Mouse (Mus musculus) MEL (cell line): ENCODE data around the gene Duox1. TPM values are rescaled to one million over a fixed set of nuclear protein-coding genes. Genes with fewer than 3 reads are reported as not detected.

Source experiments
- DNase-seq: peaks from one replicate; pipeline ENCODE4 v3.0.0; 2011; ENCODE audit warnings: low read depth, low spot score
- H3K27ac ChIP-seq: 2 replicates; pipeline ENCODE4 v1.5.1; 2012; ENCODE audit warnings: low read depth, mild to moderate bottlenecking, control low read depth, low read length, moderate library complexity; ENCODE audit not compliant: control insufficient read depth
- H3K27me3 ChIP-seq, 2 experiments: fragments of 150-350 bp in 1 of 2; sonication (generic) in 1 of 2; 2 replicates each; pipeline ENCODE4 v1.6.1; 2012; ENCODE audit warnings: low read length in 2 of 2, mild to moderate bottlenecking in 2 of 2, improper control_type of control experiment in 1 of 2, moderate library complexity in 1 of 2; ENCODE audit not compliant: insufficient read depth in 2 of 2, control insufficient read depth in 1 of 2
- H3K36me3 ChIP-seq, 2 experiments: 2 replicates each; pipeline ENCODE4 v1.6.1; 2012 to 2014; ENCODE audit warnings: low read length in 2 of 2, improper control_type of control experiment in 1 of 2, inconsistent platforms in 1 of 2, mild to moderate bottlenecking in 1 of 2; ENCODE audit not compliant: insufficient read depth in 2 of 2, control insufficient read depth in 1 of 2
- H3K4me1 ChIP-seq, 2 experiments: fragments of 150-350 bp in 1 of 2; sonication (generic) in 1 of 2; 2 replicates each; pipeline ENCODE4 v1.6.1; 2012; ENCODE audit warnings: low read length in 2 of 2, improper control_type of control experiment in 1 of 2, mild to moderate bottlenecking in 1 of 2; ENCODE audit not compliant: insufficient read depth in 2 of 2, control insufficient read depth in 1 of 2
- H3K4me3 ChIP-seq, 2 experiments: fragments of 150-350 bp in 1 of 2; sonication (generic) in 1 of 2; 2 replicates each; pipeline ENCODE4 v1.5.1; 2012; ENCODE audit warnings: low read depth in 2 of 2, low read length in 2 of 2, mild to moderate bottlenecking in 2 of 2, moderate library complexity in 2 of 2, control low read depth in 1 of 2, improper control_type of control experiment in 1 of 2; ENCODE audit not compliant: control insufficient read depth in 1 of 2, insufficient read depth in 1 of 2
- H3K79me2 ChIP-seq: 2 replicates; pipeline ENCODE4 v1.6.1; 2012; ENCODE audit warnings: mild to moderate bottlenecking, low read length, moderate library complexity; ENCODE audit not compliant: control insufficient read depth, poor library complexity, insufficient read depth
- H3K9ac ChIP-seq: 2 replicates; pipeline ENCODE4 v1.6.1; 2012; ENCODE audit warnings: low read depth, mild to moderate bottlenecking, control low read depth, low read length, moderate library complexity; ENCODE audit not compliant: control insufficient read depth, poor library complexity, severe bottlenecking
- H3K9me3 ChIP-seq: fragments of 150-350 bp; sonication (generic); replicated peaks from 2 replicates; pipeline ENCODE4 v1.6.1; 2012; ENCODE audit warnings: mild to moderate bottlenecking, low read length, improper control_type of control experiment, moderate library complexity; ENCODE audit not compliant: insufficient read depth
- BHLHE40 ChIP-seq: IDR thresholded peaks from 2 replicates; pipeline ENCODE4 v1.6.1; 2012; ENCODE audit warnings: low read depth, mild to moderate bottlenecking, inconsistent platforms, low read length, improper control_type of control experiment, borderline replicate concordance
- CHD2 ChIP-seq: IDR thresholded peaks from 2 replicates; pipeline ENCODE4 v1.6.1; 2011; ENCODE audit warnings: low read length, improper control_type of control experiment
- CTCF ChIP-seq, 3 experiments: IDR thresholded peaks in 2 of 3; conservative IDR thresholded peaks in 1 of 3; 2 replicates each; pipeline ENCODE4 v1.5.1; 2011 to 2012; ENCODE audit warnings: low read length in 3 of 3, low read depth in 2 of 3, mild to moderate bottlenecking in 2 of 3, improper control_type of control experiment in 1 of 3, inconsistent platforms in 1 of 3, mixed read lengths in 1 of 3, moderate library complexity in 1 of 3; ENCODE audit not compliant: control insufficient read depth in 1 of 3, insufficient read depth in 1 of 3, poor library complexity in 1 of 3, severe bottlenecking in 1 of 3
- E2F4 ChIP-seq: IDR thresholded peaks from 2 replicates; pipeline ENCODE4 v1.6.1; 2011; ENCODE audit warnings: low read depth, low read length, improper control_type of control experiment, borderline replicate concordance
- ELF1 ChIP-seq: IDR thresholded peaks from 2 replicates; pipeline ENCODE4 v1.6.1; 2014; ENCODE audit warnings: low read depth, mild to moderate bottlenecking, inconsistent platforms, low read length, improper control_type of control experiment, moderate library complexity
- EP300 ChIP-seq, 2 experiments: IDR thresholded peaks; 2 replicates each; pipeline ENCODE4 v1.6.1; 2011; ENCODE audit warnings: improper control_type of control experiment in 2 of 2, low read length in 2 of 2, low read depth in 1 of 2, mild to moderate bottlenecking in 1 of 2
- ETS1 ChIP-seq: IDR thresholded peaks from 2 replicates; pipeline ENCODE4 v1.6.1; 2012; ENCODE audit warnings: low read depth, mild to moderate bottlenecking, inconsistent platforms, low read length, improper control_type of control experiment, moderate library complexity
- GATA1 ChIP-seq: IDR thresholded peaks from 2 replicates; pipeline ENCODE4 v1.6.1; 2011; ENCODE audit warnings: low read depth, low read length, improper control_type of control experiment
- JUND ChIP-seq: IDR thresholded peaks from 2 replicates; pipeline ENCODE4 v1.6.1; 2011; ENCODE audit warnings: low read depth, mild to moderate bottlenecking, improper control_type of control experiment, low read length
- KAT2A ChIP-seq: conservative IDR thresholded peaks from 2 replicates; pipeline ENCODE4 v1.6.1; 2012; ENCODE audit warnings: low read depth, low read length, improper control_type of control experiment, inconsistent platforms
- MXI1 ChIP-seq: IDR thresholded peaks from 2 replicates; pipeline ENCODE4 v1.6.1; 2011; ENCODE audit warnings: mild to moderate bottlenecking, low read depth, low read length, improper control_type of control experiment
- MYB ChIP-seq: IDR thresholded peaks from 2 replicates; pipeline ENCODE4 v1.6.1; 2011; ENCODE audit warnings: mild to moderate bottlenecking, low read depth, low read length, improper control_type of control experiment
- NELFE ChIP-seq: IDR thresholded peaks from 2 replicates; pipeline ENCODE4 v1.6.1; 2011; ENCODE audit warnings: low read depth, low read length, improper control_type of control experiment
- POLR2AphosphoS5 ChIP-seq: IDR thresholded peaks from 2 replicates; pipeline ENCODE4 v1.6.1; 2012; ENCODE audit warnings: low read depth, borderline replicate concordance, mild to moderate bottlenecking, inconsistent platforms, low read length, moderate library complexity, mixed read lengths
- RAD21 ChIP-seq: IDR thresholded peaks from 2 replicates; pipeline ENCODE4 v1.6.1; 2011; ENCODE audit warnings: mild to moderate bottlenecking, low read depth, low read length, improper control_type of control experiment
- RCOR1 ChIP-seq: IDR thresholded peaks from 2 replicates; pipeline ENCODE4 v1.6.1; 2012; ENCODE audit warnings: low read depth, mild to moderate bottlenecking, inconsistent platforms, low read length, improper control_type of control experiment
- SMC3 ChIP-seq: IDR thresholded peaks from 2 replicates; pipeline ENCODE4 v1.6.1; 2011; ENCODE audit warnings: low read depth, low read length, improper control_type of control experiment
- TCF12 ChIP-seq: IDR thresholded peaks from 2 replicates; pipeline ENCODE4 v1.6.1; 2014; ENCODE audit warnings: low read depth, mild to moderate bottlenecking, inconsistent platforms, low read length, improper control_type of control experiment, moderate library complexity
- UBTF ChIP-seq: IDR thresholded peaks from 2 replicates; pipeline ENCODE4 v1.6.1; 2012; ENCODE audit warnings: low read depth, mild to moderate bottlenecking, inconsistent platforms, low read length, improper control_type of control experiment, moderate library complexity, borderline replicate concordance; ENCODE audit not compliant: insufficient read depth
- ZKSCAN1 ChIP-seq: IDR thresholded peaks from 2 replicates; pipeline ENCODE4 v1.6.1; 2012; ENCODE audit warnings: low read depth, mild to moderate bottlenecking, inconsistent platforms, low read length, improper control_type of control experiment, moderate library complexity
- ZMIZ1 ChIP-seq: IDR thresholded peaks from 2 replicates; pipeline ENCODE4 v1.6.1; 2012; ENCODE audit warnings: low read depth, mild to moderate bottlenecking, inconsistent platforms, low read length, improper control_type of control experiment, moderate library complexity
- ZNF384 ChIP-seq: IDR thresholded peaks from 2 replicates; pipeline ENCODE4 v1.6.1; 2012; ENCODE audit warnings: low read depth, mild to moderate bottlenecking, inconsistent platforms, low read length, improper control_type of control experiment
- polyA plus RNA-seq, 2 experiments: library from polyadenylated mRNA; stranded (reverse) in 1 of 2; unstranded in 1 of 2; fragments of >175 nt in 1 of 2; fragments of >200 nt in 1 of 2; gene quantifications; 2 replicates each; pipeline versions ENCODE4 v1.2.1 to v1.2.4; 2012; ENCODE audit warnings: low replicate concordance in 2 of 2, low read depth in 1 of 2; ENCODE audit not compliant: insufficient read length in 2 of 2, insufficient read depth in 1 of 2, missing spikeins in 1 of 2
- total RNA-seq: library from RNA; depleted of rRNA; stranded (reverse); fragments of 300-350 nt; gene quantifications from 2 replicates; pipeline ENCODE4 v1.2.3, GENCODE M21; 2012

Duox1 gene
- total and polyA plus RNA-seq, 3 experiments = 0.01 TPM; not detected in 2

DNA sequence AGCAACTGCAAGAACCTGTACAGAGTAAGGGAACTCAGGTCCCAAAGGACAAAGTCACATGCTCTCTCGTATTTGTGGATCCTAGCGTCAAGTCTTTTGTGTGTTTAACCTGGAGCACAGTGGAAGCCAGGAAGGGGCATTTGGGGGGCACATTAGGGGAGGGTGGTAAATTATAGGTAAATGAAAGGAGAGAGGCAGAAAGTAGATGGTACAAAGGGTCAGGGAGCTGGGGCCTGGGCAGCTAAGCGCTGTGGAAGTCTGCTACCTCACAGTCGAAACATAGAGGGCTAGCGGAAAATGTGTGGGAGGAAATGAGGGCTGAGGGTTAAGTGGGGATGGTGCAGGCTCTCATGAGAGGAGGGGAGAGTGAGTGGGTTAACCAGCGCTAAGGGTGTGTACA lies 66.6 kb downstream of the Duox1 start:
- H3K9me3 ChIP-seq = no peaks in the 10 kb centered on the region
- TF ChIP-seq TCF12 (no peak), CTCF (IDR thresholded peaks at IDR 0.05 in 2 of 3, conservative IDR thresholded peaks at IDR 0.05 in 1 of 3; ENCODE audit: control insufficient read depth in 1 of 3, insufficient read depth in 1 of 3, low read depth in 2 of 3, low read length in 3 of 3, poor library complexity in 1 of 3, severe bottlenecking in 1 of 3) (no peak), ETS1 (no peak), RAD21 (no peak), JUND (no peak), ZMIZ1 (no peak), SMC3 (no peak), MXI1 (no peak), RCOR1 (no peak), E2F4 (no peak), MYB (no peak), ZNF384 (no peak), POLR2AphosphoS5 (no peak), BHLHE40 (no peak), CHD2 (no peak), GATA1 (no peak), EP300 (IDR thresholded peaks at IDR 0.05; ENCODE audit: low read depth in 1 of 2, low read length in 2 of 2) (no peak), NELFE (no peak), ELF1 (no peak), UBTF (no peak)

DNA sequence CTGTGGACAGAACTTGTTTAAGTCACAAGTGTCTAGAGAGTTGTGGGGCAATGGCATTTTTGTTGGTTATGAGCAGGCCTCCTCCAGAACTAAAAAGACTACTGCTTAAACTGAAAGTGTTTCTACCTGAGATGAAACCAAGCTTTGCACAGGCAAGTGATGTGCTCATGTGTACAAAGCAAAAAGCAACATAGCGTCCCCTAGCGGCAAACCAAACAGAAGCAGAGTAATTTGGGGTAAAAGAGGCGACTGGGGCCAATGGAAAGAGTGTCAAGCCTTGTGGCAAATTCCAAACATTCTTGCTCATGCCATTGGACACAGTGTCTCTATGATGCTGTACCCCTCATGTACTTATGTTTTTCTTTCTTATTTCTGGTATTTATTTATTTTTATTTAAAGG lies 69.6 kb downstream of the Duox1 start:
- Histone ChIP-seq H3K27ac (no peak overlapping the region), H3K4me1 (peaks cover 0 to 8% of the 10 kb centered on the region in 2 experiments; a peak in 2 of 4 replicates), H3K9me3 (no peaks in the 10 kb centered on the region), H3K36me3 (no peaks in the 10 kb centered on the region; a peak in 1 of 4 replicates), H3K4me3 (no peak overlapping the region), H3K79me2 (no peaks in the 10 kb centered on the region), H3K27me3 (no peaks in the 10 kb centered on the region), H3K9ac (no peak overlapping the region)
- no peak for DNase-seq
- TF ChIP-seq KAT2A = no peak
- TF ChIP-seq CTCF (IDR thresholded peaks at IDR 0.05 in 2 of 3, conservative IDR thresholded peaks at IDR 0.05 in 1 of 3; ENCODE audit: control insufficient read depth in 1 of 3, insufficient read depth in 1 of 3, low read depth in 2 of 3, low read length in 3 of 3, poor library complexity in 1 of 3, severe bottlenecking in 1 of 3) = peak; percentile 12 to 66 (median 34); a peak in 5 of 6 replicates
- TF ChIP-seq RAD21 = no peak
- TF ChIP-seq POLR2AphosphoS5 = no peak
- no peak for TF ChIP-seq ZNF384
- no peak for TF ChIP-seq ZKSCAN1

More for the DNA sequence above, 66.6 kb downstream of the Duox1 start:
- Histone ChIP-seq H3K4me3 (no peak overlapping the region), H3K79me2 (no peaks in the 10 kb centered on the region; the same call in 1 of the 2 replicates), H3K9ac (no peak overlapping the region), H3K4me1 (peaks cover 0 to 18% of the 10 kb centered on the region in 2 experiments; a peak in 2 of 4 replicates), H3K36me3 (peaks cover 0 to 2% of the 10 kb centered on the region in 2 experiments; a peak in 1 of 4 replicates), H3K27me3 (no peaks in the 10 kb centered on the region), H3K27ac (no peak overlapping the region)
- no peak for DNase-seq
